Mouse (Mus musculus) midbrain, postnatal 0 days (tissue): ENCODE measurements around the gene Sf3b4. TPM values are rescaled to one million over a fixed set of nuclear protein-coding genes. Genes with fewer than 3 reads are reported as not detected.
"Not testable (repeated sequence)": the region's sequence is repeated elsewhere in the genome, so short reads cannot be mapped to it uniquely, and the experiment has no call there.

ENCODE experiments used
- ATAC-seq: fragments of 200-750 bp; cut with Nextera tagmentation; 2 replicates; pipeline ENCODE4 v1.8.0; 2017; ENCODE audit warnings: moderate number of reproducible peaks, mild to moderate bottlenecking, moderate TSS enrichment, moderate library complexity; ENCODE audit not compliant: low FRiP score
- DNase-seq: peaks from one replicate; pipeline ENCODE4 v3.0.0-alpha.2; 2015; ENCODE audit warnings: low spot score
- H3K27ac ChIP-seq: fragments of 300-500 bp; sonication (generic); 2 replicates; pipeline ENCODE4 v1.5.1; 2014; ENCODE audit warnings: low read depth, mild to moderate bottlenecking, low read length, mixed read lengths
- H3K27me3 ChIP-seq: fragments of 300-500 bp; sonication (generic); 2 replicates; pipeline ENCODE4 v1.6.1; 2014; ENCODE audit warnings: low read length, control low read depth, mixed read lengths; ENCODE audit not compliant: insufficient read depth
- H3K36me3 ChIP-seq: fragments of 300-500 bp; sonication (generic); 2 replicates; pipeline ENCODE4 v1.6.1; 2014; ENCODE audit warnings: low read length, control low read depth, mixed read lengths; ENCODE audit not compliant: insufficient read depth
- H3K4me1 ChIP-seq: fragments of 300-500 bp; sonication (generic); 2 replicates; pipeline ENCODE4 v1.6.1; 2014; ENCODE audit warnings: mild to moderate bottlenecking, control low read depth, antibody characterized with exemption, low read length, mixed read lengths; ENCODE audit not compliant: insufficient read depth
- H3K4me2 ChIP-seq: fragments of 300-500 bp; sonication (generic); 2 replicates; pipeline ENCODE4 v1.6.1; 2014; ENCODE audit warnings: low read depth, mild to moderate bottlenecking, low read length, mixed read lengths; ENCODE audit not compliant: poor library complexity, severe bottlenecking
- H3K4me3 ChIP-seq: fragments of 300-500 bp; sonication (generic); 2 replicates; pipeline ENCODE4 v1.5.1; 2014; ENCODE audit warnings: low read depth, mild to moderate bottlenecking, low read length, moderate library complexity
- H3K9ac ChIP-seq: fragments of 300-500 bp; sonication (generic); replicated peaks from 2 replicates; pipeline ENCODE4 v1.6.1; 2014; ENCODE audit warnings: mild to moderate bottlenecking, low read length, moderate library complexity, mixed read lengths; ENCODE audit not compliant: poor library complexity, severe bottlenecking
- H3K9me3 ChIP-seq: fragments of 300-500 bp; sonication (generic); 2 replicates; pipeline ENCODE4 v1.6.1; 2016; ENCODE audit warnings: low read length, control low read depth
- CTCF ChIP-seq: IDR thresholded peaks from 2 replicates; pipeline ENCODE4 v1.5.1; 2016; ENCODE audit warnings: antibody characterized with exemption, mild to moderate bottlenecking
- WGBS: fragments of 180-500 bp; shearing (Covaris S2); extraction: QIAGEN DNeasy Blood & Tissue Kit; methylation state at CpG from one replicate; pipeline ENCODE4 v1.1.7; 2014; 5-methylcytosine and 5-hydroxymethylcytosine counted together
- polyA plus RNA-seq: library from polyadenylated mRNA; unstranded; fragments of >200 nt; fragmentation: Nextera tagmentation; extraction: Ambion mirVana; gene quantifications from 2 replicates; pipeline ENCODE4 v1.2.1, GENCODE M21; 2015
- total RNA-seq: library from RNA; depleted of rRNA; stranded (reverse); fragments of >200 nt; gene quantifications from 2 replicates; pipeline ENCODE4 v1.2.3, GENCODE M21; 2014

Sf3b4 gene
- total and polyA plus RNA-seq, 2 experiments from 2014 or later = 70.3 to 158 TPM

GRCm38 (mm10) chr3:96198181-96198580 lies 26.0 kb downstream of the Sf3b4 start:
- DNase-seq = peak; percentile 47
- Histone ChIP-seq H3K4me3 (peak overlapping the region; percentile 59; the same call in 1 of the 2 replicates), H3K4me2 (peak overlapping the region; percentile 92), H3K36me3 (peaks cover 14% of the 10 kb centered on the region), H3K9me3 (no peaks in the 10 kb centered on the region), H3K9ac (peak overlapping the region; percentile 20), H3K27ac (peak overlapping the region; percentile 100), H3K4me1 (peaks cover 8% of the 10 kb centered on the region; the same call in 1 of the 2 replicates), H3K27me3 (no peaks in the 10 kb centered on the region)
- ATAC-seq = peak; percentile 38; the same call in 1 of the 2 replicates
- 7% methylated on average over 6 of the region's 6 CpGs for WGBS
- no peak for TF ChIP-seq CTCF

- H3K4me3 ChIP-seq, H3K4me1 ChIP-seq: not testable (repeated sequence)
Measured at GRCm38 (mm10) chr3:96198601-96199251, 26.6 kb downstream of the Sf3b4 start.

GRCm38 (mm10) chr3:96199731-96200130 lies 27.6 kb downstream of the Sf3b4 start:
- 75% methylated on average over 2 of the region's 2 CpGs for WGBS
- Histone ChIP-seq H3K36me3 (no peaks in the 10 kb centered on the region), H3K9ac (no peak overlapping the region), H3K4me2 (no peak overlapping the region), H3K4me1 (peaks cover 8% of the 10 kb centered on the region; the same call in 1 of the 2 replicates), H3K4me3 (no peak overlapping the region), H3K27ac (no peak overlapping the region), H3K27me3 (no peaks in the 10 kb centered on the region), H3K9me3 (no peaks in the 10 kb centered on the region)
- TF ChIP-seq CTCF = no peak
- no peak for DNase-seq
- no peak for ATAC-seq

More at GRCm38 (mm10) chr3:96198601-96199251, 26.6 kb downstream of the Sf3b4 start:
- WGBS = 31% methylated on average over 7 of the region's 8 CpGs
- not testable (repeated sequence) for H3K27me3 ChIP-seq, H3K9me3 ChIP-seq, H3K36me3 ChIP-seq, DNase-seq, H3K9ac ChIP-seq, ATAC-seq
- H3K4me2 ChIP-seq = peak overlapping the region; percentile 30; the same call in 1 of the 2 replicates
- H3K27ac ChIP-seq = 0 out of 2 replicates have a peak overlapping the region, but pooled peaks have one; percentile 18

GRCm38 (mm10) chr3:96207819-96208218 lies 35.7 kb downstream of the Sf3b4 start:
- no peaks in the 10 kb centered on the region for H3K36me3 ChIP-seq
- ATAC-seq (no peak), DNase-seq (no peak)

GRCm38 (mm10) chr3:96209242-96209641 lies 37.1 kb downstream of the Sf3b4 start:
- H3K4me2 ChIP-seq = no peak overlapping the region
- no peak overlapping the region for H3K4me3 ChIP-seq
- H3K9ac ChIP-seq = no peak overlapping the region
- H3K36me3 ChIP-seq = no peaks in the 10 kb centered on the region
- 17% methylated on average over 15 of the region's 15 CpGs for WGBS
- no peaks in the 10 kb centered on the region for H3K9me3 ChIP-seq
- H3K4me1 ChIP-seq = no peaks in the 10 kb centered on the region
- peak; percentile 47 for TF ChIP-seq CTCF
- ATAC-seq (no peak), DNase-seq (no peak)
- H3K27ac ChIP-seq = no peak overlapping the region
- 0 out of 2 replicates have a peak, but pooled peaks cover under 1% of the 10 kb centered on the region for H3K27me3 ChIP-seq

More at GRCm38 (mm10) chr3:96207819-96208218, 35.7 kb downstream of the Sf3b4 start:
- Histone ChIP-seq H3K27ac (no peak overlapping the region), H3K4me3 (no peak overlapping the region), H3K9me3 (no peaks in the 10 kb centered on the region), H3K9ac (no peak overlapping the region), H3K27me3 (no peaks in the 10 kb centered on the region), H3K4me1 (no peaks in the 10 kb centered on the region), H3K4me2 (no peak overlapping the region)
- WGBS = 86% methylated on average over 3 of the region's 3 CpGs
- TF ChIP-seq CTCF = peak; percentile 50

- peaks cover 4% of the 10 kb centered on the region; the same call in 1 of the 2 replicates for H3K4me1 ChIP-seq
- H3K36me3 ChIP-seq = no peaks in the 10 kb centered on the region
- peak; percentile 42 for TF ChIP-seq CTCF
- DNase-seq = peak; percentile 30
- no peaks in the 10 kb centered on the region for H3K9me3 ChIP-seq
- WGBS = 0% methylated on average over 12 of the region's 12 CpGs
- peak overlapping the region; percentile 91 for H3K27ac ChIP-seq
- peak overlapping the region; percentile 64 for H3K4me2 ChIP-seq
- ATAC-seq = peak; percentile 32; the same call in 1 of the 2 replicates
- 0 out of 2 replicates have a peak, but pooled peaks cover 4% of the 10 kb centered on the region for H3K27me3 ChIP-seq
- H3K9ac ChIP-seq = peak overlapping the region; percentile 37
- peak overlapping the region; percentile 51 for H3K4me3 ChIP-seq
Measured at GRCm38 (mm10) chr3:96219191-96219641, 47.1 kb downstream of the Sf3b4 start.
